In genomic region chr8:26384305-26384993, GRCm38 (mm10) we compare ENCODE assay signal across 9 mouse cellular contexts.
DNase-seq lines count a peak whose midpoint lies in the region; ATAC-seq and TF ChIP-seq lines count a peak whose summit lies in the region.
"Had no signal": no experiment of that assay in that cellular context is flagged by ENCODE, and none has a peak within 500 bp of the region (broad histone marks: within the 10 kb centered on the region; RNA-seq: fewer than 3 reads in every experiment).

No protein-coding gene starts in this region.

- H3K4me3 ChIP-seq in lung, adult 2 months (replicated peaks; ENCODE audit: extremely low read depth, low read depth, low read length): no peak overlapping the region
- H3K4me3 ChIP-seq in forebrain, postnatal 0 days (ENCODE audit: low read depth, low read length): no peak overlapping the region
- H3K4me3 ChIP-seq in intestine, embryonic 16.5 days (ENCODE audit: low read length): no peak overlapping the region

- no peaks in the 10 kb centered on the region for H3K4me1 ChIP-seq in lung, adult 2 months (ENCODE audit: control insufficient read depth, insufficient read depth, low read length)
- H3K4me1 ChIP-seq in forebrain, postnatal 0 days (ENCODE audit: insufficient read depth): no peaks in the 10 kb centered on the region
- H3K4me1 ChIP-seq in intestine, embryonic 16.5 days (ENCODE audit: control insufficient read depth, insufficient read depth, low read length): peaks cover 7% of the 10 kb centered on the region

- no peak for TF ChIP-seq POLR2A in lung, adult 2 months (IDR thresholded peaks at IDR 0.05; ENCODE audit: borderline replicate concordance, extremely low read depth, low read depth, low read length)

- TF ChIP-seq CTCF in lung, adult 2 months (IDR thresholded peaks at IDR 0.05; ENCODE audit: insufficient read depth, low read length): no peak
- TF ChIP-seq CTCF in forebrain, postnatal 0 days (IDR thresholded peaks at IDR 0.05; ENCODE audit: low read depth): no peak

- no peaks in the 10 kb centered on the region for H3K9me3 ChIP-seq in forebrain, postnatal 0 days (ENCODE audit: low read length)
- no peaks in the 10 kb centered on the region for H3K9me3 ChIP-seq in intestine, embryonic 16.5 days (ENCODE audit: control insufficient read depth, low read length)

- no peak overlapping the region for H3K9ac ChIP-seq in forebrain, postnatal 0 days
- H3K9ac ChIP-seq in intestine, embryonic 16.5 days (ENCODE audit: low read depth, low read length): no peak overlapping the region

- H3K36me3 ChIP-seq in forebrain, postnatal 0 days (ENCODE audit: insufficient read depth): no peaks in the 10 kb centered on the region
- H3K36me3 ChIP-seq in intestine, embryonic 16.5 days (ENCODE audit: control insufficient read depth, insufficient read depth, low read length): no peaks in the 10 kb centered on the region
- H3K36me3 ChIP-seq: G1E had no signal

- no peak overlapping the region for H3K4me2 ChIP-seq in forebrain, postnatal 0 days (ENCODE audit: low read depth)
- no peak overlapping the region for H3K4me2 ChIP-seq in intestine, embryonic 16.5 days (ENCODE audit: low read depth, low read length)

- ATAC-seq in forebrain, postnatal 0 days: 0 out of 2 replicates have a peak, but pooled peaks have one; percentile 36
- peak; percentile 83 for ATAC-seq in intestine, embryonic 16.5 days
- ATAC-seq in erythroid progenitor cell, adult 5-6 weeks (replicated peaks; ENCODE audit: low FRiP score, poor library complexity, severe bottlenecking): no peak

- WGBS in lung, adult 2 months: 11% methylated on average over 3 of the region's 3 CpGs
- WGBS in forebrain, postnatal 0 days: 9% methylated on average over 3 of the region's 3 CpGs
- 9% methylated on average over 3 of the region's 3 CpGs for WGBS in intestine, embryonic 16.5 days

- H3K27me3 ChIP-seq in forebrain, postnatal 0 days (ENCODE audit: insufficient read depth, low read length): no peaks in the 10 kb centered on the region
- H3K27me3 ChIP-seq in intestine, embryonic 16.5 days (replicated peaks; ENCODE audit: control insufficient read depth, insufficient read depth, low read length): 0 out of 2 replicates have a peak, but pooled peaks cover 7% of the 10 kb centered on the region

- no peak overlapping the region for H3K27ac ChIP-seq in forebrain, postnatal 0 days (ENCODE audit: low read depth, low read length)
- H3K27ac ChIP-seq in intestine, embryonic 16.5 days (ENCODE audit: low read length): no peak overlapping the region

- DNase-seq in lung, adult 18-20 months: peak; percentile 18 to 33
- DNase-seq in lung, adult 2 months: no peak
- no peak for DNase-seq in forebrain, postnatal 0 days
- peak; percentile 61 for DNase-seq in lung, postnatal 10 days
- DNase-seq in cerebellum, postnatal 4 days (ENCODE audit: low spot score in 2 of 2): no peak
- no peak for DNase-seq in right cerebral cortex, adult 18-20 months

Comparison
In these comparisons a context has a peak if more than half of its experiments do, and no peak if none do; other contexts are left out.
1. DNase-seq: peak in lung, adult 18-20 months (2 of 2) and lung, postnatal 10 days (single experiment); none in lung, adult 2 months (single experiment), forebrain, postnatal 0 days (single experiment), cerebellum, postnatal 4 days (0 of 2) and right cerebral cortex, adult 18-20 months (single experiment).